Comparison of ENCODE assay signal across 1 mouse cellular context in genomic region chr7:109965658-109966057, GRCm38 (mm10).
TF ChIP-seq lines count a peak whose summit lies in the region.

No protein-coding gene starts in this region.

TF ChIP-seq in MEL, 35 proteins besides CTCF, POLR2A, EP300 and RAD21 (continued from another document):
- TF ChIP-seq ZMIZ1 (IDR thresholded peaks at IDR 0.05; ENCODE audit: low read depth, low read length) (no peak), ELF1 (IDR thresholded peaks at IDR 0.05; ENCODE audit: low read depth, low read length) (no peak), TAL1 (IDR thresholded peaks at IDR 0.05; ENCODE audit: low read length) (no peak), ZC3H11A (IDR thresholded peaks at IDR 0.05; ENCODE audit: low read depth, low read length) (no peak), MEF2A (IDR thresholded peaks at IDR 0.05; ENCODE audit: extremely low read depth, insufficient replicate concordance, low read depth, low read length, poor library complexity, severe bottlenecking) (no peak), TBP (IDR thresholded peaks at IDR 0.05; ENCODE audit: low read depth, low read length) (no peak), USF1 (IDR thresholded peaks at IDR 0.05; ENCODE audit: low read depth, low read length) (no peak), MAFK (IDR thresholded peaks at IDR 0.05; ENCODE audit: borderline replicate concordance, low read depth, low read length) (no peak), JUND (IDR thresholded peaks at IDR 0.05; ENCODE audit: low read depth, low read length) (no peak), SIN3A (IDR thresholded peaks at IDR 0.05; ENCODE audit: low read length) (no peak), KAT2A (conservative IDR thresholded peaks at IDR 0.05; ENCODE audit: low read depth, low read length) (no peak), ZNF384 (IDR thresholded peaks at IDR 0.05; ENCODE audit: low read depth, low read length) (no peak), ZKSCAN1 (IDR thresholded peaks at IDR 0.05; ENCODE audit: low read depth, low read length) (no peak), MYC (IDR thresholded peaks at IDR 0.05; ENCODE audit: low read depth, low read length) (no peak), MYB (IDR thresholded peaks at IDR 0.05; ENCODE audit: low read depth, low read length) (no peak), NRF1 (IDR thresholded peaks at IDR 0.05; ENCODE audit: insufficient read depth, low read depth, low read length, poor library complexity, severe bottlenecking) (no peak), E2F4 (IDR thresholded peaks at IDR 0.05; ENCODE audit: borderline replicate concordance, low read depth, low read length) (no peak), NELFE (IDR thresholded peaks at IDR 0.05; ENCODE audit: low read depth, low read length) (no peak), GATA1 (IDR thresholded peaks at IDR 0.05; ENCODE audit: low read depth, low read length) (no peak)
